Mouse (Mus musculus): ENCODE measurements around the gene Twnk.

GRCm38 (mm10) chr19:44977148-44977547 is 28.3 kb upstream of the Twnk start:
- no peak for TF ChIP-seq CTCF (IDR thresholded peaks at IDR 0.05; ENCODE audit: low read depth)
- no peak for TF ChIP-seq EP300 (IDR thresholded peaks at IDR 0.05; ENCODE audit: low read depth)

Data from liver, embryonic 14.5 days (tissue).